Mouse (Mus musculus) hindbrain, embryonic 14.5 days (tissue): Measurements from ENCODE around the gene Sept14. TPM values are rescaled to one million over a fixed set of nuclear protein-coding genes. Genes with fewer than 3 reads are reported as not detected.
"Not testable (repeated sequence)": the region's sequence is repeated elsewhere in the genome, so short reads cannot be mapped to it uniquely, and the experiment has no call there.

Source experiments
- ATAC-seq: fragments of 200-750 bp; cut with Nextera tagmentation; 2 replicates; pipeline ENCODE4 v1.8.0; 2017; ENCODE audit warnings: moderate number of reproducible peaks, mild to moderate bottlenecking, moderate TSS enrichment, moderate library complexity; ENCODE audit not compliant: low FRiP score
- DNase-seq: peaks from one replicate; pipeline ENCODE4 v3.0.0-alpha.2; 2015; ENCODE audit warnings: low spot score
- H3K27ac ChIP-seq: fragments of 300-500 bp; sonication (generic); 2 replicates; pipeline ENCODE4 v1.5.1; 2014; ENCODE audit warnings: mild to moderate bottlenecking, moderate library complexity
- H3K27me3 ChIP-seq: fragments of 300-500 bp; sonication (generic); 2 replicates; pipeline ENCODE4 v1.6.1; 2014; ENCODE audit warnings: mild to moderate bottlenecking, low read length, mixed read lengths; ENCODE audit not compliant: control insufficient read depth, insufficient read depth
- H3K36me3 ChIP-seq: fragments of 300-500 bp; sonication (generic); replicated peaks from 2 replicates; pipeline ENCODE4 v1.6.1; 2014; ENCODE audit not compliant: control insufficient read depth, insufficient read depth
- H3K4me1 ChIP-seq: fragments of 300-500 bp; sonication (generic); replicated peaks from 2 replicates; pipeline ENCODE4 v1.6.1; 2014; ENCODE audit warnings: antibody characterized with exemption, low read length, mixed read lengths; ENCODE audit not compliant: control insufficient read depth, insufficient read depth
- H3K4me2 ChIP-seq: fragments of 300-500 bp; sonication (generic); replicated peaks from 2 replicates; pipeline ENCODE4 v1.6.1; 2014; ENCODE audit warnings: mild to moderate bottlenecking, moderate library complexity
- H3K4me3 ChIP-seq: fragments of 300-500 bp; sonication (generic); replicated peaks from 2 replicates; pipeline ENCODE4 v1.5.1; 2014; ENCODE audit warnings: mild to moderate bottlenecking, low read length
- H3K9ac ChIP-seq: fragments of 300-500 bp; sonication (generic); 2 replicates; pipeline ENCODE4 v1.6.1; 2014
- H3K9me3 ChIP-seq: fragments of 300-500 bp; sonication (generic); 2 replicates; pipeline ENCODE4 v1.6.1; 2016; ENCODE audit warnings: low read length; ENCODE audit not compliant: control insufficient read depth
- WGBS: fragments of 180-500 bp; shearing (Covaris S2); extraction: QIAGEN DNeasy Blood & Tissue Kit; methylation state at CpG from one replicate; pipeline ENCODE4 v1.1.7; 2014; 5-methylcytosine and 5-hydroxymethylcytosine counted together
- polyA plus RNA-seq: library from polyadenylated mRNA; unstranded; fragments of >200 nt; fragmentation: Nextera tagmentation; extraction: Ambion mirVana; gene quantifications from 2 replicates; pipeline ENCODE4 v1.2.1, GENCODE M21; 2014

The Sept14 gene
- polyA plus RNA-seq, 1 experiment from 2014 or later: not detected

DNA sequence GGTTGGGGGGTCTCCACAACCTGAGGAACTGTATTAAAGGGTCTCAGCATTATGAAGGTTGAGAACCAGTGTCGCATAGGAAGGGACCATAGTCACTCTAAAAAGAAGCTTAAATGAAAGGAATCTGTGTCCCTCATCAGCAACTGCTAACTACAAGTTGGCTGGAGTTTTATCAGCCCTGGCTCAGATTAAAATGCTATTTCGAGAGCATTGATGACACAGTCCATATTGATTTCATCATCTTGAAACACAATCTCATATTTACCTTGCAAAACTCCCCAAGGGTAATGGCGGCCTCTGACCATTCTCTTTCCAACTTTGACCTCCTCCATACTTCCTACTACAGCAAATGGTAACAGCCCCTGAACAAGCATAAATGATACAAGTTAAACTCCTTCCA, 17.8 kb downstream of the Sept14 start:
- 86% methylated on average over 3 of the region's 3 CpGs for WGBS
- no peak overlapping the region for H3K9ac ChIP-seq
- no peak overlapping the region for H3K4me3 ChIP-seq
- H3K4me2 ChIP-seq: no peak overlapping the region
- no peaks in the 10 kb centered on the region for H3K4me1 ChIP-seq
- H3K36me3 ChIP-seq: no peaks in the 10 kb centered on the region
- no peak for DNase-seq
- no peak overlapping the region for H3K27ac ChIP-seq
- ATAC-seq: no peak
- no peaks in the 10 kb centered on the region for H3K27me3 ChIP-seq
- no peaks in the 10 kb centered on the region for H3K9me3 ChIP-seq

DNA sequence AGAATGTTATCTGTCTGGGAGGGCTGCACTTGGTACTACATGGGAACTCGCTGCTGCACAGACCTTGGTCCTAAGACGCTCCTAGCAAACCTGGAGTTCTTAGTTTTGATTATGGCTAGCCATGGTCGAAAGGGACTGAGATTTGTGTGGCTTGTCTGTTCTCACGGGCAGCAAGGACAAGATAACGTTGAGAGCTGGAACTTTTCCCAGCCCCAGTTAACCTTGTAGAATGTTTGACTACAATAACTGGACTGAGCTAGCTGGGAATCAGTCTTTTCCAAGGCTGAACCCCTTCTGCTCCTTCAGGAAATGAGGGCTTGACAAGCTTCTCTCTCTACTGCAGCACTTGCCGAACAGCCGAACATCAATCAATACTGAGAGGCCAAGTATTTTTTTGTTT, 20.7 kb downstream of the Sept14 start:
- 88% methylated on average over 7 of the region's 7 CpGs for WGBS
- Histone ChIP-seq H3K4me2 (no peak overlapping the region), H3K9me3 (no peaks in the 10 kb centered on the region), H3K36me3 (no peaks in the 10 kb centered on the region), H3K27ac (no peak overlapping the region), H3K9ac (no peak overlapping the region), H3K27me3 (no peaks in the 10 kb centered on the region), H3K4me1 (no peaks in the 10 kb centered on the region), H3K4me3 (no peak overlapping the region)
- ATAC-seq (no peak), DNase-seq (no peak)

GRCm38 (mm10) chr5:129685141-129685540, 23.2 kb downstream of the Sept14 start:
- H3K36me3 ChIP-seq, H3K9me3 ChIP-seq, H3K4me2 ChIP-seq, H3K4me1 ChIP-seq, H3K27me3 ChIP-seq, H3K27ac ChIP-seq, H3K4me3 ChIP-seq, DNase-seq, ATAC-seq, H3K9ac ChIP-seq: not testable (repeated sequence)
- 92% methylated on average over 5 of the region's 5 CpGs for WGBS

DNA sequence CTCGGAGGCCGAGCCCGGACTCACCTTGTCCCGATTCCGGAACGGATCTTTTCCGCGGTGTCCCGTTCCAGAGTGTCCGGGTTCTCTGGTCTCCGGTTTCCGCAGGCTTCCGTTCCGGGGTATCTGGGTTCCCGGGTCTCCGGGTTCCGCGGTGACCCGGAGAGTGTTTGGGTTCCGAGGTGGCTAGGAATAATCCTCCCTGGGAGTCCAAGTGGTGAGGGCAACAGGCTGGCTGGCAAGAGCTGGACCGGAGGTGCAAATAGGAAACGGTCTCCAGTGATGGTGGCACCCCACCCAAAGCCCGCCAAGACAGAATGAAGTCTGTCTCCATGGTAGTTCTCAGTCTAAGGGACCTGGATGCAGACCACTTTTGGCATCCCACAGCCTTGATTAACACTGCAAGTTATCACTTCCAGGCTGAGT, 38.3 kb downstream of the Sept14 start, which contains the start of gene Zfp11:
Zfp11 (minus strand) TSS at position 64 of the 423 bp plus-strand sequence.
- Histone ChIP-seq H3K27ac (peak within 1 kb of the TSS; percentile 66), H3K4me2 (peak within 1 kb of the TSS; percentile 93), H3K4me1 (peaks cover 11% of the 10 kb centered on the region), H3K4me3 (peak within 1 kb of the TSS; percentile 83), H3K36me3 (no peaks in the 10 kb centered on the region), H3K9me3 (no peaks in the 10 kb centered on the region), H3K27me3 (no peaks in the 10 kb centered on the region), H3K9ac (peak within 1 kb of the TSS; percentile 95)
- DNase-seq: peak; percentile 83
- WGBS: under 1% methylated on average over 23 of the region's 23 CpGs
- ATAC-seq: peak; percentile 83; the same call in 1 of the 2 replicates

DNA sequence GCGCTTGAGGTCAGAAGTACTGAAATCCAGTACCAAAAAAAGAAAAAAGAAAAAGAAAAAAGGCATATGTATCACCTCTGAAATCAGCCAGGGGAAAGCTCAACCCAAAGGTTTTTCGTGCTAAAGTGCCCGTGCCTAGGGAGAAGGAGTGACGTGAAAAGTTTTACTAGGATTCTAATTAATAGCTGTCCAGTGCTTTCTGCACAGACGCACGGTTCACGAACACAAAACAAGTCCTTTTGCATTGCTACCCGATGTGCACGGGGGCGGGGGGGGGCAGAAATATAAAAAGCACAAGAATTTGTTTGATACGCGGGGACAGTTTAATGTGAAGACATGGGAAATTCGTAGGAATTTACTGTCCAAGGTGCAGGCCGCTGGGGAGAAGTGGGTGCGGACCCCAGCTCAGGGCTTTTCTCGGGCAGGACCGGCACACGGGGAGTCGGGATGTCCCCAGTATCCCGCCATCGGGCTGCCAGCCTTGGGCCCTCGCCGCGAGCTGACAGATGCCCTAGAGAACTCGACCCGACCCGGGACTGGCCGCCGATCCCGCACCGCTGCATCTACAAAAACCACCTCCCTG, 38.8 kb downstream of the Sept14 start:
- DNase-seq (no peak), ATAC-seq (peak; percentile 55; the same call in 1 of the 2 replicates)
- Histone ChIP-seq H3K4me1 (peaks cover 11% of the 10 kb centered on the region), H3K9ac (peak overlapping the region; percentile 95), H3K4me2 (peak overlapping the region; percentile 93), H3K9me3 (no peaks in the 10 kb centered on the region), H3K4me3 (peak overlapping the region; percentile 83), H3K27ac (peak overlapping the region; percentile 66), H3K27me3 (no peaks in the 10 kb centered on the region), H3K36me3 (no peaks in the 10 kb centered on the region)
- WGBS: 1% methylated on average over 31 of the region's 31 CpGs

- Histone ChIP-seq H3K4me3 (no peak overlapping the region), H3K4me2 (no peak overlapping the region), H3K9me3 (no peaks in the 10 kb centered on the region), H3K27ac (no peak overlapping the region), H3K4me1 (peaks cover 11% of the 10 kb centered on the region), H3K36me3 (no peaks in the 10 kb centered on the region), H3K9ac (no peak overlapping the region), H3K27me3 (no peaks in the 10 kb centered on the region)
- no peak for DNase-seq
- no peak for ATAC-seq
- 90% methylated on average over 4 of the region's 4 CpGs for WGBS
Measured at GRCm38 (mm10) chr5:129667851-129668250, 40.5 kb downstream of the Sept14 start.

GRCm38 (mm10) chr5:129666271-129666909, 41.9 kb downstream of the Sept14 start:
- Histone ChIP-seq H3K4me3 (no peak overlapping the region), H3K36me3 (no peaks in the 10 kb centered on the region), H3K9me3 (no peaks in the 10 kb centered on the region), H3K27me3 (no peaks in the 10 kb centered on the region), H3K9ac (no peak overlapping the region), H3K4me2 (no peak overlapping the region), H3K4me1 (peaks cover 11% of the 10 kb centered on the region), H3K27ac (no peak overlapping the region)
- ATAC-seq (no peak), DNase-seq (no peak)
- WGBS: 97% methylated on average over 10 of the region's 10 CpGs

GRCm38 (mm10) chr5:129664090-129664489, 44.2 kb downstream of the Sept14 start:
- H3K4me2 ChIP-seq: no peak overlapping the region
- no peak overlapping the region for H3K27ac ChIP-seq
- no peak for DNase-seq
- no peak for ATAC-seq
- peaks cover 9% of the 10 kb centered on the region for H3K4me1 ChIP-seq
- H3K9me3 ChIP-seq: no peaks in the 10 kb centered on the region
- H3K9ac ChIP-seq: no peak overlapping the region
- H3K36me3 ChIP-seq: peaks cover 16% of the 10 kb centered on the region
- WGBS: 91% methylated on average over 5 of the region's 5 CpGs
- no peaks in the 10 kb centered on the region for H3K27me3 ChIP-seq
- no peak overlapping the region for H3K4me3 ChIP-seq

DNA sequence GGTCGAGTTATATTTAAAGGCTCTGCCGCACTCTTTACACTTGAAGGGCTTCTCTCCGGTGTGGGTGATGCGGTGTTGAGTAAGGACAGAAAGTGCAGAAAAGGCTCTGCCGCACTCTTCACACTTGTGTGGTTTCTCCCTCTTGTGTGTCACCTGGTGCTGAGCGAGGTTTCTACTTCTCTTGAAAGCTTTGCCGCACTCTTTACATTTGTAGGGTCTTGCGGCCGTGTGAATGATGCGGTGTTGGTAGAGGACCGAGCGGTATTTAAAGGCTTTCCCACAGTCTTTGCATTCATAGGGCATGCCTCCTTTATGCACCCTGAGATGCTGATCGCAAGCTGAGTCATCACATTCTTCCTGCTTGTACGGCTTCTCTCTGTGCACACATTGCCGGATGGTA, 50.4 kb downstream of the Sept14 start:
- DNase-seq: no peak
- peaks cover 59% of the 10 kb centered on the region for H3K36me3 ChIP-seq
- H3K4me1 ChIP-seq: no peaks in the 10 kb centered on the region
- H3K27me3 ChIP-seq: no peaks in the 10 kb centered on the region
- no peak overlapping the region for H3K4me2 ChIP-seq
- ATAC-seq: no peak
- H3K9me3 ChIP-seq: no peaks in the 10 kb centered on the region
- 94% methylated on average over 15 of the region's 15 CpGs for WGBS
- no peak overlapping the region for H3K27ac ChIP-seq
- no peak overlapping the region for H3K9ac ChIP-seq
- no peak overlapping the region for H3K4me3 ChIP-seq
